Mouse (Mus musculus) intestine, embryonic 14.5 days (tissue): ENCODE data around the gene Mmp28. TPM values are rescaled to one million over a fixed set of nuclear protein-coding genes. Genes with fewer than 3 reads are reported as not detected.
A peak's percentile ranks its signal among the peaks of the same experiment; 100 is the strongest.

Experiments used
- ATAC-seq: fragments of 200-750 bp; cut with Nextera tagmentation; replicated peaks from 2 replicates; pipeline ENCODE4 v1.8.0; 2017; ENCODE audit warnings: low read depth, moderate number of reproducible peaks, moderate TSS enrichment, moderate library complexity; ENCODE audit not compliant: low FRiP score, low TSS enrichment
- DNase-seq: peaks from one replicate; pipeline ENCODE4 v3.0.0-alpha.2; 2018; ENCODE audit warnings: low spot score
- H3K27ac ChIP-seq: fragments of 300-500 bp; sonication (generic); 2 replicates; pipeline ENCODE4 v1.5.1; 2014; ENCODE audit warnings: low read depth, mild to moderate bottlenecking, control low read depth
- H3K27me3 ChIP-seq: fragments of 300-500 bp; sonication (generic); replicated peaks from 2 replicates; pipeline ENCODE4 v1.6.1; 2014; ENCODE audit warnings: low read length, control low read depth; ENCODE audit not compliant: control insufficient read depth, insufficient read depth
- H3K36me3 ChIP-seq: fragments of 300-500 bp; sonication (generic); 2 replicates; pipeline ENCODE4 v1.6.1; 2014; ENCODE audit warnings: low read length, control low read depth; ENCODE audit not compliant: control insufficient read depth, insufficient read depth
- H3K4me1 ChIP-seq: fragments of 300-500 bp; sonication (generic); replicated peaks from 2 replicates; pipeline ENCODE4 v1.6.1; 2014; ENCODE audit warnings: low read length, control low read depth, mixed read lengths; ENCODE audit not compliant: control insufficient read depth, insufficient read depth
- H3K4me2 ChIP-seq: fragments of 300-500 bp; sonication (generic); 2 replicates; pipeline ENCODE4 v1.6.1; 2014; ENCODE audit warnings: low read length
- H3K4me3 ChIP-seq: fragments of 300-500 bp; sonication (generic); 2 replicates; pipeline ENCODE4 v1.5.1; 2014; ENCODE audit warnings: low read depth, low read length, control low read depth, mixed read lengths
- H3K9ac ChIP-seq: fragments of 300-500 bp; sonication (generic); 2 replicates; pipeline ENCODE4 v1.6.1; 2014; ENCODE audit warnings: mild to moderate bottlenecking, low read length
- H3K9me3 ChIP-seq: fragments of 300-500 bp; sonication (generic); 2 replicates; pipeline ENCODE4 v1.6.1; 2016; ENCODE audit warnings: low read length, control low read depth; ENCODE audit not compliant: control insufficient read depth
- WGBS: fragments of 180-500 bp; shearing (Covaris S2); extraction: QIAGEN DNeasy Blood & Tissue Kit; methylation state at CpG from one replicate; pipeline ENCODE4 v1.1.7; 2014; 5-methylcytosine and 5-hydroxymethylcytosine counted together
- polyA plus RNA-seq: library from polyadenylated mRNA; unstranded; fragments of >200 nt; fragmentation: Nextera tagmentation; extraction: Ambion mirVana; gene quantifications from 2 replicates; pipeline ENCODE4 v1.2.1, GENCODE M21; 2014

Mmp28 gene
- polyA plus RNA-seq, 1 experiment from 2014 or later: 1.2 TPM

GRCm38 (mm10) chr11:83451281-83451680 lies 11.6 kb downstream of the Mmp28 start:
- ATAC-seq: no peak
- Histone ChIP-seq H3K36me3 (no peaks in the 10 kb centered on the region), H3K27ac (no peak overlapping the region), H3K9ac (no peak overlapping the region), H3K4me2 (no peak overlapping the region), H3K27me3 (no peaks in the 10 kb centered on the region), H3K4me3 (no peak overlapping the region), H3K4me1 (peaks cover 22% of the 10 kb centered on the region), H3K9me3 (no peaks in the 10 kb centered on the region)
- no peak for DNase-seq
- 86% methylated on average over 10 of the region's 10 CpGs for WGBS

DNA sequence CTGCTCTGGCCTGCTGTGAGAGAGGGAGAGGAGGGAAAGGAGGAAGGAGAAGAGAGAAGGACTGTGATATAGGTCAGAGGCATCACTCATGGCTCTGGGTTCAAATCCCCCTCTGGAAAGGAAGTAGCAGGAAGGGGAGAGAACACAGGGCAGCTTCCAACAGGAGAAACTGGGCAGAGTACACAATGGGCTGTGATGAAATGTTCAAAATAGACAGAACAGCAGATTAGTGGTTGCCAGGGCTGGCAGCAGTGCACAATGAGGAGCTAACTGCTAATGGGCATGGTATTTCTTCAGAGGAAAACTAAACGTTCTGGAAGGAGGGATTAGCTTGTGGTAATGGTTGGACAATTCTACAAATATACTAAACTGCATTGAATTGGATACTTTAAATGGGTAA lies 12.3 kb downstream of the Mmp28 start:
- H3K27ac ChIP-seq: no peak overlapping the region
- ATAC-seq (no peak), DNase-seq (no peak)
- H3K9ac ChIP-seq: no peak overlapping the region
- H3K4me3 ChIP-seq: no peak overlapping the region
- peaks cover 3% of the 10 kb centered on the region for H3K27me3 ChIP-seq
- no peaks in the 10 kb centered on the region for H3K36me3 ChIP-seq
- 48% methylated on average over 1 of the region's 1 CpGs for WGBS
- H3K9me3 ChIP-seq: no peaks in the 10 kb centered on the region
- H3K4me1 ChIP-seq: peaks cover 18% of the 10 kb centered on the region
- H3K4me2 ChIP-seq: no peak overlapping the region

- H3K9ac ChIP-seq: no peak overlapping the region
- H3K4me1 ChIP-seq: peaks cover 13% of the 10 kb centered on the region
- ATAC-seq (no peak), DNase-seq (no peak)
- H3K4me3 ChIP-seq: no peak overlapping the region
- H3K27me3 ChIP-seq: peaks cover 16% of the 10 kb centered on the region
- no peaks in the 10 kb centered on the region for H3K9me3 ChIP-seq
- 31% methylated on average over 4 of the region's 4 CpGs for WGBS
- H3K4me2 ChIP-seq: no peak overlapping the region
- no peaks in the 10 kb centered on the region for H3K36me3 ChIP-seq
- H3K27ac ChIP-seq: no peak overlapping the region
These were observed 13.6 kb downstream of the Mmp28 start for GRCm38 (mm10) chr11:83449298-83449697.

GRCm38 (mm10) chr11:83448927-83449236 lies 14.0 kb downstream of the Mmp28 start:
- H3K4me3 ChIP-seq: no peak overlapping the region
- no peak overlapping the region for H3K27ac ChIP-seq
- H3K36me3 ChIP-seq: no peaks in the 10 kb centered on the region
- H3K4me1 ChIP-seq: peaks cover 16% of the 10 kb centered on the region
- ATAC-seq (no peak), DNase-seq (no peak)
- no peak overlapping the region for H3K9ac ChIP-seq
- H3K9me3 ChIP-seq: no peaks in the 10 kb centered on the region
- peaks cover 20% of the 10 kb centered on the region for H3K27me3 ChIP-seq
- no peak overlapping the region for H3K4me2 ChIP-seq

GRCm38 (mm10) chr11:83448021-83448926 lies 14.6 kb downstream of the Mmp28 start:
- Histone ChIP-seq H3K27ac (no peak overlapping the region), H3K36me3 (no peaks in the 10 kb centered on the region), H3K27me3 (peaks cover 26% of the 10 kb centered on the region), H3K4me1 (peaks cover 20% of the 10 kb centered on the region), H3K4me3 (no peak overlapping the region), H3K9me3 (no peaks in the 10 kb centered on the region), H3K4me2 (no peak overlapping the region), H3K9ac (no peak overlapping the region)
- no peak for ATAC-seq
- 41% methylated on average over 16 of the region's 16 CpGs for WGBS
- no peak for DNase-seq

DNA sequence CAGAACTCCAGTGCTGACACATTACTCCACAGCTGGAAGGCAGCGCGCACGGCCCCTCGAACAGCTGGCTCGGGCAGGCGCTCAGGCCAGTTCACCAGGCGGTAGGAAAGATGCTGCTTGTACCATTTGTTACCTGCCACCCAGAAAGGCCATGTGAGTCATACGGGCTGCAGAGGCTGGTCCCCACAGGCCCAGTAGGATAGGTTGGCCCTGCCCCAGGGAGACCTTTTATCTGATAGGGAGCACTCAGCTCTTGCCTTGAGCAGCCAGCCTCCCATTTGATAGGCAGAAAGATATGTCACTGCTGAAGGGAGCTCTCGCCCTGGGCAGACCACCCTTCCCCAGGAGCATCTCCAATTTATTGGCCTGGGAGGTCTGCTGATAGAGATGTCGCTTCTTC lies 15.3 kb downstream of the Mmp28 start:
- no peak for ATAC-seq
- H3K36me3 ChIP-seq: no peaks in the 10 kb centered on the region
- no peak overlapping the region for H3K9ac ChIP-seq
- H3K4me3 ChIP-seq: no peak overlapping the region
- H3K4me1 ChIP-seq: peaks cover 20% of the 10 kb centered on the region
- no peak overlapping the region for H3K4me2 ChIP-seq
- no peak overlapping the region for H3K27ac ChIP-seq
- no peaks in the 10 kb centered on the region for H3K9me3 ChIP-seq
- no peak for DNase-seq
- WGBS: 66% methylated on average over 10 of the region's 10 CpGs
- peaks cover 31% of the 10 kb centered on the region for H3K27me3 ChIP-seq

GRCm38 (mm10) chr11:83445001-83445400 lies 17.9 kb downstream of the Mmp28 start:
- no peaks in the 10 kb centered on the region for H3K36me3 ChIP-seq
- peaks cover 48% of the 10 kb centered on the region for H3K27me3 ChIP-seq
- no peak overlapping the region for H3K9ac ChIP-seq
- DNase-seq: no peak
- ATAC-seq: no peak
- no peak overlapping the region for H3K27ac ChIP-seq
- H3K4me1 ChIP-seq: peaks cover 26% of the 10 kb centered on the region
- no peaks in the 10 kb centered on the region for H3K9me3 ChIP-seq
- H3K4me3 ChIP-seq: peak overlapping the region; percentile 4; the same call in 1 of the 2 replicates
- whole genome bisulfite sequencing: 27% methylated on average over 19 of the region's 19 CpGs
- H3K4me2 ChIP-seq: peak overlapping the region; percentile 13; the same call in 1 of the 2 replicates

DNA sequence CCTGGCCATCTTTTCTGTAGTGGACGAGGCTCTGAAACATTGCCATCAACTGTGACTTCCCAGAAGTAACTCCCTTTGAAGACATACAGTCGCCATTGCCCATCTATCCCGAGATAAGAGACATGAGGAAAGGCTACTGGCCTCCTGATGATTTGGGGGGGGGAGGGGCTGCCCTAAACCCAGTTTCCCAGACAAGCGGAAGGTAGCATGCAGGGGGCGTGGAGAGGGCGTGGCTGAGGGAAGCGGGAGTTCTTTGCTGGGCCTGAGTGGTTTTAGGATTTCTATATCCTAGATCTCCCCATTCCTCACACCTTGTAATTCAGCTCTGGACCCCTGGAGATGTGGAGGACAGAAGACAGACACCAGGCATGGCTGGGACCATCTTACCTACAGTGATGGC lies 19.0 kb downstream of the Mmp28 start:
- Histone ChIP-seq H3K36me3 (no peaks in the 10 kb centered on the region), H3K4me3 (no peak overlapping the region), H3K27ac (no peak overlapping the region), H3K9me3 (no peaks in the 10 kb centered on the region), H3K9ac (no peak overlapping the region), H3K4me2 (no peak overlapping the region), H3K27me3 (peaks cover 48% of the 10 kb centered on the region), H3K4me1 (peaks cover 26% of the 10 kb centered on the region)
- 8% methylated on average over 7 of the region's 7 CpGs for WGBS
- ATAC-seq (no peak), DNase-seq (no peak)
